Mouse (Mus musculus) liver, embryonic 14.5 days (tissue): ENCODE results near the gene Hba-a1. TPM values are rescaled to one million over a fixed set of nuclear protein-coding genes. Genes with fewer than 3 reads are reported as not detected.
A peak's percentile ranks its signal among the peaks of the same experiment; 100 is the strongest.

ENCODE experiments used
- ATAC-seq: fragments of 200-750 bp; cut with Nextera tagmentation; 2 replicates; pipeline ENCODE4 v1.8.0; 2017; ENCODE audit warnings: moderate number of reproducible peaks, mild to moderate bottlenecking, moderate library complexity; ENCODE audit not compliant: insufficient read depth
- DNase-seq, 3 experiments: peaks; one replicate each; pipeline ENCODE4 v3.0.0-alpha.2; 2012 to 2013; ENCODE audit warnings: low read depth in 3 of 3, low spot score in 3 of 3
- H3K27ac ChIP-seq: fragments of 300-500 bp; sonication (generic); 2 replicates; pipeline ENCODE4 v1.5.1; 2014; ENCODE audit warnings: moderate library complexity, mild to moderate bottlenecking, control low read depth, inconsistent platforms
- H3K27me3 ChIP-seq: fragments of 300-500 bp; sonication (generic); 2 replicates; pipeline ENCODE4 v1.6.1; 2014; ENCODE audit warnings: mild to moderate bottlenecking, low read length, moderate library complexity; ENCODE audit not compliant: control insufficient read depth, insufficient read depth
- H3K36me3 ChIP-seq: fragments of 300-500 bp; sonication (generic); replicated peaks from 2 replicates; pipeline ENCODE4 v1.6.1; 2014; ENCODE audit warnings: low read depth; ENCODE audit not compliant: control insufficient read depth, insufficient read depth
- H3K4me1 ChIP-seq, 2 experiments: fragments of 200-500 bp in 1 of 2; fragments of 300-500 bp in 1 of 2; sonication (generic) in 1 of 2; replicated peaks; 2 replicates each; pipeline ENCODE4 v1.6.1; 2012 to 2014; ENCODE audit warnings: antibody characterized with exemption in 1 of 2, inconsistent platforms in 1 of 2, low read length in 1 of 2; ENCODE audit not compliant: control insufficient read depth in 2 of 2, insufficient read depth in 2 of 2
- H3K4me2 ChIP-seq: fragments of 300-500 bp; sonication (generic); 2 replicates; pipeline ENCODE4 v1.6.1; 2014; ENCODE audit warnings: low read depth, mild to moderate bottlenecking, control low read depth, moderate library complexity
- H3K4me3 ChIP-seq, 2 experiments: fragments of 200-500 bp in 1 of 2; fragments of 300-500 bp in 1 of 2; sonication (generic) in 1 of 2; 2 replicates each; pipeline ENCODE4 v1.5.1; 2012 to 2014; ENCODE audit warnings: low read depth in 2 of 2, low read length in 2 of 2, mild to moderate bottlenecking in 2 of 2, control low read depth in 1 of 2, inconsistent platforms in 1 of 2, moderate library complexity in 1 of 2; ENCODE audit not compliant: insufficient read depth in 1 of 2
- H3K9ac ChIP-seq: fragments of 300-500 bp; sonication (generic); replicated peaks from 2 replicates; pipeline ENCODE4 v1.6.1; 2014; ENCODE audit warnings: mild to moderate bottlenecking, control low read depth, moderate library complexity
- H3K9me3 ChIP-seq: fragments of 300-500 bp; sonication (generic); 2 replicates; pipeline ENCODE4 v1.6.1; 2016; ENCODE audit warnings: low read length, mixed read lengths; ENCODE audit not compliant: control insufficient read depth
- CTCF ChIP-seq: IDR thresholded peaks from 2 replicates; pipeline ENCODE4 v1.5.1; 2016; ENCODE audit warnings: antibody characterized with exemption, low read depth, control low read depth
- EP300 ChIP-seq: IDR thresholded peaks from 2 replicates; pipeline ENCODE4 v1.6.1; 2016; ENCODE audit warnings: antibody characterized with exemption, low read depth
- WGBS: fragments of 180-500 bp; shearing (Covaris S2); extraction: QIAGEN DNeasy Blood & Tissue Kit; methylation state at CpG from one replicate; pipeline ENCODE4 v1.1.7; 2014; ENCODE audit not compliant: insufficient replicate concordance; 5-methylcytosine and 5-hydroxymethylcytosine counted together
- polyA plus RNA-seq, 2 experiments: library from polyadenylated mRNA; depleted of rRNA in 1 of 2; stranded (reverse) in 1 of 2; unstranded in 1 of 2; fragments of >200 nt; fragmentation: Nextera tagmentation in 1 of 2; extraction: Ambion mirVana in 1 of 2; gene quantifications; 2 replicates each; pipeline versions ENCODE4 v1.2.1 to v1.2.3; 2012 to 2014

Hba-a1 gene
- polyA plus RNA-seq, 2 experiments = 60,430 to 74,513 TPM

GRCm38 (mm10) chr11:32303455-32303854 is 20.1 kb downstream of the Hba-a1 start:
- no peaks in the 10 kb centered on the region for H3K9me3 ChIP-seq
- no peak overlapping the region for H3K4me2 ChIP-seq
- WGBS = 29% methylated on average over 1 of the region's 1 CpGs
- peaks cover 3 to 19% of the 10 kb centered on the region in 2 experiments for H3K4me1 ChIP-seq
- H3K27me3 ChIP-seq = no peaks in the 10 kb centered on the region; the same call in 1 of the 2 replicates
- no peak overlapping the region for H3K4me3 ChIP-seq
- H3K27ac ChIP-seq = no peak overlapping the region
- H3K9ac ChIP-seq = no peak overlapping the region
- H3K36me3 ChIP-seq = peaks cover 13% of the 10 kb centered on the region; the same call in 1 of the 2 replicates
- ATAC-seq (no peak), DNase-seq (no peak)
- no peak for TF ChIP-seq EP300
- no peak for TF ChIP-seq CTCF

DNA sequence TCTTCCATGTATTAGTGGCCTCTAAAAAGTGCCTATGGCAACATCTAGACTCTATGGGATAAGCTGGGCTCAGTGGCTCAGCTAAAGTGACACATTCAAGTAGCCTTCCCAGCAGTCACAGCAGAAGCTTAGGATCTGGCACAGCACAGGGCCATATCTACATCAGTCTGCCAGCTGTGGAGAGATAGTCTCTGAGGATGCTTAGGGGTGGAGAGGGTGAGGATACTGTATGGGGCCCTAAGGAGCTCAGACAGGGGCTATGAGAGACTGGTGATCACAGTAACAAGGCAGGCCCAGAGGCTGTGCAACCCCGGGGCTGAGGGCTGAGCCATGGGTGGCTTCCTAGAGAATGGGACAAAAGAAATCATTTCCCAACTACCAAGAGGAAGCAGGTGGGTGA is 23.7 kb downstream of the Hba-a1 start:
- Histone ChIP-seq H3K36me3 (peaks cover 4% of the 10 kb centered on the region; the same call in 1 of the 2 replicates), H3K27me3 (no peaks in the 10 kb centered on the region), H3K9me3 (no peaks in the 10 kb centered on the region), H3K4me2 (peak overlapping the region; percentile 17; the same call in 1 of the 2 replicates), H3K9ac (no peak overlapping the region), H3K27ac (no peak overlapping the region), H3K4me3 (no peak overlapping the region), H3K4me1 (peaks cover 3 to 11% of the 10 kb centered on the region in 2 experiments)
- 55% methylated on average over 1 of the region's 1 CpGs for WGBS
- DNase-seq (no peak), ATAC-seq (peak; percentile 64)
- TF ChIP-seq EP300 (0 out of 2 replicates have a peak, but pooled peaks have one; percentile 9), CTCF (no peak)

GRCm38 (mm10) chr11:32309446-32309845 is 26.1 kb downstream of the Hba-a1 start:
- TF ChIP-seq CTCF (no peak), EP300 (no peak)
- ATAC-seq (no peak), DNase-seq (no peak)
- Histone ChIP-seq H3K9me3 (no peaks in the 10 kb centered on the region), H3K27ac (no peak overlapping the region), H3K9ac (no peak overlapping the region), H3K4me2 (no peak overlapping the region), H3K4me3 (no peak overlapping the region), H3K4me1 (peaks cover 3 to 11% of the 10 kb centered on the region in 2 experiments), H3K27me3 (no peaks in the 10 kb centered on the region), H3K36me3 (no peaks in the 10 kb centered on the region)
- 52% methylated on average over 4 of the region's 4 CpGs for WGBS

- ATAC-seq (no peak), DNase-seq (no peak)
- TF ChIP-seq CTCF = no peak
- TF ChIP-seq EP300 = no peak
- Histone ChIP-seq H3K4me2 (no peak overlapping the region), H3K36me3 (no peaks in the 10 kb centered on the region), H3K9me3 (no peaks in the 10 kb centered on the region), H3K27ac (no peak overlapping the region), H3K9ac (no peak overlapping the region), H3K4me1 (peaks cover 3 to 11% of the 10 kb centered on the region in 2 experiments; a peak in 3 of 4 replicates), H3K27me3 (no peaks in the 10 kb centered on the region), H3K4me3 (no peak overlapping the region)
- WGBS = 41% methylated on average over 3 of the region's 3 CpGs
Observed at GRCm38 (mm10) chr11:32309928-32310327, 26.6 kb downstream of the Hba-a1 start.

- Histone ChIP-seq H3K27me3 (no peaks in the 10 kb centered on the region), H3K4me2 (no peak overlapping the region), H3K27ac (no peak overlapping the region), H3K36me3 (no peaks in the 10 kb centered on the region), H3K4me3 (no peak overlapping the region), H3K9me3 (no peaks in the 10 kb centered on the region), H3K9ac (no peak overlapping the region), H3K4me1 (peaks cover 2 to 3% of the 10 kb centered on the region in 2 experiments; a peak in 3 of 4 replicates)
- no peak for TF ChIP-seq EP300
- TF ChIP-seq CTCF = no peak
- ATAC-seq (no peak), DNase-seq (no peak)
- WGBS = 53% methylated on average over 3 of the region's 3 CpGs
Observed at GRCm38 (mm10) chr11:32316009-32316408, 32.7 kb downstream of the Hba-a1 start.
